Mouse (Mus musculus) right cerebral cortex, postnatal 10 days (tissue): ENCODE results near the gene Rmi2.

Experiments
- DNase-seq, 2 experiments: peaks; one replicate each; pipeline ENCODE4 v3.0.0; 2021; ENCODE audit warnings: low spot score in 2 of 2

Gene Rmi2

GRCm38 (mm10) chr16:10923561-10923960 is 88.7 kb downstream of the Rmi2 start:
- no peak for DNase-seq

GRCm38 (mm10) chr16:10925591-10926180 is 90.8 kb downstream of the Rmi2 start:
- DNase-seq, result peak; percentile 49 to 64

- DNase-seq, result no peak
These were observed 92.2 kb downstream of the Rmi2 start for GRCm38 (mm10) chr16:10927026-10927425.

GRCm38 (mm10) chr16:10933372-10933771 is 98.5 kb downstream of the Rmi2 start:
- DNase-seq, result peak in 1 of 2 experiments; percentile 33

- no peak for DNase-seq
These were observed 99.2 kb downstream of the Rmi2 start for GRCm38 (mm10) chr16:10934047-10934446.

GRCm38 (mm10) chr16:10936700-10937319 is 102.0 kb downstream of the Rmi2 start:
- DNase-seq, result no peak

GRCm38 (mm10) chr16:10937497-10937896 is 102.6 kb downstream of the Rmi2 start:
- DNase-seq, result no peak

- no peak for DNase-seq
These were observed 105.1 kb downstream of the Rmi2 start for GRCm38 (mm10) chr16:10939932-10940331.

GRCm38 (mm10) chr16:10940661-10941060 is 105.8 kb downstream of the Rmi2 start:
- no peak for DNase-seq
